Mouse (Mus musculus): ENCODE data around the gene Ogfrl1.

Gene Ogfrl1

GRCm38 (mm10) chr1:23351756-23352155 is 45.8 kb downstream of the Ogfrl1 start:
- DNase-seq (ENCODE audit: low read depth): no peak

- DNase-seq (ENCODE audit: low read depth): no peak
These were observed 51.9 kb downstream of the Ogfrl1 start for GRCm38 (mm10) chr1:23345633-23346032.

- no peak for DNase-seq (ENCODE audit: low read depth)
These were observed 54.7 kb downstream of the Ogfrl1 start for GRCm38 (mm10) chr1:23342864-23343263.

- DNase-seq (ENCODE audit: low read depth): no peak
These were observed 55.3 kb downstream of the Ogfrl1 start for GRCm38 (mm10) chr1:23342224-23342623.

GRCm38 (mm10) chr1:23335726-23336363 is 61.7 kb downstream of the Ogfrl1 start:
- no peak for DNase-seq (ENCODE audit: low read depth)

GRCm38 (mm10) chr1:23335050-23335449 is 62.5 kb downstream of the Ogfrl1 start:
- no peak for DNase-seq (ENCODE audit: low read depth)

GRCm38 (mm10) chr1:23332192-23332591 is 65.4 kb downstream of the Ogfrl1 start:
- DNase-seq (ENCODE audit: low read depth): no peak

GRCm38 (mm10) chr1:23325160-23325559 is 72.4 kb downstream of the Ogfrl1 start:
- no peak for DNase-seq (ENCODE audit: low read depth)

- peak; percentile 57 for DNase-seq (ENCODE audit: low read depth)
These were observed 73.3 kb downstream of the Ogfrl1 start for GRCm38 (mm10) chr1:23324226-23324625.

- DNase-seq (ENCODE audit: low read depth): no peak
These were observed 74.3 kb downstream of the Ogfrl1 start for GRCm38 (mm10) chr1:23323286-23323685.

GRCm38 (mm10) chr1:23322208-23322607 is 75.4 kb downstream of the Ogfrl1 start:
- no peak for DNase-seq (ENCODE audit: low read depth)

GRCm38 (mm10) chr1:23321331-23321851 is 76.2 kb downstream of the Ogfrl1 start:
- DNase-seq (ENCODE audit: low read depth): no peak

- no peak for DNase-seq (ENCODE audit: low read depth)
These were observed 76.9 kb downstream of the Ogfrl1 start for GRCm38 (mm10) chr1:23320591-23321195.
